Mouse (Mus musculus): Measurements from ENCODE around the gene Gm42517.

DNA sequence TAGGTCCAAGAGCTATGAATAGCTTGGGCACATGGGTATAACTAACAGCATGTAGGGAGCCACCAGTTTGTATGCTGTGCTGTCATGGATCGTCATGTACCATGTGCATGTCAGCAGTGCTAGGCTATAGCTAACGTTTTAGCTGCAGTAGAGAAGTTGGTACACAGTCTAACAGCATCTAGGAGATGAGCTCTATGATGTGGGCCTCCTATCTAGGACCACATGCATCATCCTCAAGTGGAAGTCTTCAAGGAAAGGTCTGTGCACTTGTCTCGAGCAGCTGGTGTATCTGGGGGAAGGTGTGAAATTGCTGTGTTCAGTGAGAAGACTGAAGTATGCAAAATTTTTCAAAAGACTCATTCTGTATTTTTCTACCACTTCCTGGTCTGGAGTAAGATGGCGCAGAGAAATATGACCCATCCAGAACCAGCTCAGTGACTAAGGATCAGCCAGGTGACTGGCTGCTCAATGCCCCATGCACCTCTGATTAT lies 24.0 kb downstream of the Gm42517 start:
- TF ChIP-seq POLR2A (IDR thresholded peaks at IDR 0.05; ENCODE audit: borderline replicate concordance, extremely low read depth, insufficient read depth, insufficient read length, poor library complexity, severe bottlenecking) (no peak), CTCF (IDR thresholded peaks at IDR 0.05; ENCODE audit: borderline replicate concordance, extremely low read depth, insufficient read depth, insufficient read length) (no peak)
